Mouse (Mus musculus) layer of hippocampus, adult 18-20 months (tissue): ENCODE data around the gene Nxph4. TPM values are rescaled to one million over a fixed set of nuclear protein-coding genes. Genes with fewer than 3 reads are reported as not detected.

Experiments used
- DNase-seq, 2 experiments: peaks; one replicate each; pipeline ENCODE4 v3.0.0; 2022; ENCODE audit warnings: low spot score in 2 of 2
- total RNA-seq, 2 experiments: library from RNA; stranded (reverse); gene quantifications; 2 replicates each; pipeline ENCODE4 v1.2.3; 2021

Nxph4 gene
- total RNA-seq, 2 experiments from 2014 or later, result 1.2 to 1.3 TPM

GRCm38 (mm10) chr10:127492118-127492517, 42.2 kb downstream of the Nxph4 start:
- DNase-seq, result no peak

- DNase-seq, result no peak
Observed at GRCm38 (mm10) chr10:127491128-127491512, 43.2 kb downstream of the Nxph4 start.

GRCm38 (mm10) chr10:127490160-127491127, 43.9 kb downstream of the Nxph4 start:
- no peak for DNase-seq

- DNase-seq, result no peak
Observed at GRCm38 (mm10) chr10:127488856-127489255, 45.5 kb downstream of the Nxph4 start.

- no peak for DNase-seq
Observed at GRCm38 (mm10) chr10:127485235-127485634, 49.1 kb downstream of the Nxph4 start.

GRCm38 (mm10) chr10:127480833-127481813, 53.2 kb downstream of the Nxph4 start:
- DNase-seq, result peak; percentile 60 to 83

- peak in 1 of 2 experiments; percentile 61 for DNase-seq
Observed at GRCm38 (mm10) chr10:127479131-127479530, 55.2 kb downstream of the Nxph4 start.

- no peak for DNase-seq
Observed at GRCm38 (mm10) chr10:127477301-127477700, 57.1 kb downstream of the Nxph4 start.

- DNase-seq, result no peak
Observed at GRCm38 (mm10) chr10:127476541-127476940, 57.8 kb downstream of the Nxph4 start.

Other genes starting within 250 kb of the Nxph4 start
- gene Mbd6, start 245.5 kb downstream of the Nxph4 start, total RNA-seq, result 10 to 100 TPM; 48.1 to 53.2 TPM
- 10 to 100 TPM; 55.2 to 57.5 TPM for gene Mars, start 222.8 kb downstream of the Nxph4 start, total RNA-seq
- gene Arhgap9, start 212.6 kb downstream of the Nxph4 start, total RNA-seq, result under 1 TPM; 0.84 to 0.92 TPM
- gene Gli1, start 192.6 kb downstream of the Nxph4 start, total RNA-seq, result 1 to 10 TPM; 1.5 to 2.0 TPM
- gene Inhbe, start 180.1 kb downstream of the Nxph4 start, total RNA-seq, result not detected
- not detected for gene Inhbc, start 164.1 kb downstream of the Nxph4 start, total RNA-seq
- gene R3hdm2, start 154.2 kb downstream of the Nxph4 start, total RNA-seq, result 100 to 1,000 TPM; 164 to 167 TPM
- gene Stac3, start 32.9 kb downstream of the Nxph4 start, total RNA-seq, result 1 to 10 TPM; 2.4 to 3.5 TPM
- 1 to 10 TPM; 3.6 to 3.8 TPM for gene Ndufa4l2, start 19.6 kb downstream of the Nxph4 start, total RNA-seq
- 10 to 100 TPM; 24.2 to 25.3 TPM for gene Shmt2, start 12.1 kb downstream of the Nxph4 start, total RNA-seq
- 100 to 1,000 TPM; 284 to 294 TPM for gene Lrp1, start 86.6 kb upstream of the Nxph4 start, total RNA-seq
- gene Stat6, start 108.4 kb upstream of the Nxph4 start, total RNA-seq, result 1 to 10 TPM; 5.7 to 7.3 TPM
- gene Nemp1, start 132.3 kb upstream of the Nxph4 start, total RNA-seq, result 1 to 10 TPM; 6.6 to 6.7 TPM
- gene Nab2, start 134.0 kb upstream of the Nxph4 start, total RNA-seq, result 10 to 100 TPM; 54.8 to 55.6 TPM
- 1 to 10 TPM in 1 of 2 experiments, under 1 TPM in 1; 0.79 to 1.7 TPM for gene Myo1a, start 170.6 kb upstream of the Nxph4 start, total RNA-seq
- 1 to 10 TPM; 3.8 to 6.9 TPM for gene Tac2, start 189.9 kb upstream of the Nxph4 start, total RNA-seq
- 10 to 100 TPM; 11.2 to 11.8 TPM for gene Zbtb39, start 205.0 kb upstream of the Nxph4 start, total RNA-seq
- 1 to 10 TPM in 1 of 2 experiments, under 1 TPM in 1; 0.99 to 1.2 TPM for gene Gpr182, start 217.2 kb upstream of the Nxph4 start, total RNA-seq
- under 1 TPM in 1 of 2 experiments, not detected in 1; 0.15 TPM for gene Rdh1, start 225.2 kb upstream of the Nxph4 start, total RNA-seq
- gene Rdh16f1, start 225.2 kb upstream of the Nxph4 start, total RNA-seq, result not detected
- under 1 TPM; 0.35 to 0.43 TPM for gene Rdh9, start 241.8 kb upstream of the Nxph4 start, total RNA-seq